Mouse (Mus musculus) lung, embryonic 16.5 days (tissue): Measurements from ENCODE around the gene Tet2. TPM values are rescaled to one million over a fixed set of nuclear protein-coding genes. Genes with fewer than 3 reads are reported as not detected.
A peak's percentile ranks its signal among the peaks of the same experiment; 100 is the strongest.
"Not testable (repeated sequence)": the region's sequence is repeated elsewhere in the genome, so short reads cannot be mapped to it uniquely, and the experiment has no call there.

Source experiments
- ATAC-seq: fragments of 200-750 bp; cut with Nextera tagmentation; 2 replicates; pipeline ENCODE4 v1.8.0; 2017; ENCODE audit warnings: low read depth, mild to moderate bottlenecking, moderate library complexity
- H3K27ac ChIP-seq: fragments of 300-500 bp; sonication (generic); 2 replicates; pipeline ENCODE4 v1.5.1; 2014; ENCODE audit warnings: mild to moderate bottlenecking, control low read depth, low read length
- H3K27me3 ChIP-seq: fragments of 300-500 bp; sonication (generic); 2 replicates; pipeline ENCODE4 v1.6.1; 2014; ENCODE audit warnings: low read depth, low read length, mixed read lengths; ENCODE audit not compliant: control insufficient read depth, insufficient read depth
- H3K36me3 ChIP-seq: fragments of 300-500 bp; sonication (generic); 2 replicates; pipeline ENCODE4 v1.6.1; 2014; ENCODE audit warnings: low read length; ENCODE audit not compliant: control insufficient read depth, insufficient read depth
- H3K4me1 ChIP-seq: fragments of 300-500 bp; sonication (generic); replicated peaks from 2 replicates; pipeline ENCODE4 v1.6.1; 2014; ENCODE audit warnings: low read length, mixed read lengths; ENCODE audit not compliant: control insufficient read depth, insufficient read depth
- H3K4me2 ChIP-seq: fragments of 300-500 bp; sonication (generic); 2 replicates; pipeline ENCODE4 v1.6.1; 2014; ENCODE audit warnings: low read depth, low read length, control low read depth
- H3K4me3 ChIP-seq: fragments of 300-500 bp; sonication (generic); 2 replicates; pipeline ENCODE4 v1.5.1; 2014; ENCODE audit warnings: mild to moderate bottlenecking, low read length, control low read depth
- H3K9ac ChIP-seq: fragments of 300-500 bp; sonication (generic); 2 replicates; pipeline ENCODE4 v1.6.1; 2014; ENCODE audit warnings: low read length, control low read depth
- H3K9me3 ChIP-seq: fragments of 300-500 bp; sonication (generic); 2 replicates; pipeline ENCODE4 v1.6.1; 2016; ENCODE audit warnings: low read length; ENCODE audit not compliant: control insufficient read depth
- WGBS: fragments of 180-500 bp; shearing (Covaris S2); extraction: QIAGEN DNeasy Blood & Tissue Kit; methylation state at CpG from one replicate; pipeline ENCODE4 v1.1.7; 2014; 5-methylcytosine and 5-hydroxymethylcytosine counted together
- polyA plus RNA-seq: library from polyadenylated mRNA; unstranded; fragments of >200 nt; fragmentation: Nextera tagmentation; extraction: Ambion mirVana; gene quantifications from 2 replicates; pipeline ENCODE4 v1.2.1, GENCODE M21; 2015

Gene Tet2
- polyA plus RNA-seq: 16.1 and 18.8 TPM in 2 replicates

DNA sequence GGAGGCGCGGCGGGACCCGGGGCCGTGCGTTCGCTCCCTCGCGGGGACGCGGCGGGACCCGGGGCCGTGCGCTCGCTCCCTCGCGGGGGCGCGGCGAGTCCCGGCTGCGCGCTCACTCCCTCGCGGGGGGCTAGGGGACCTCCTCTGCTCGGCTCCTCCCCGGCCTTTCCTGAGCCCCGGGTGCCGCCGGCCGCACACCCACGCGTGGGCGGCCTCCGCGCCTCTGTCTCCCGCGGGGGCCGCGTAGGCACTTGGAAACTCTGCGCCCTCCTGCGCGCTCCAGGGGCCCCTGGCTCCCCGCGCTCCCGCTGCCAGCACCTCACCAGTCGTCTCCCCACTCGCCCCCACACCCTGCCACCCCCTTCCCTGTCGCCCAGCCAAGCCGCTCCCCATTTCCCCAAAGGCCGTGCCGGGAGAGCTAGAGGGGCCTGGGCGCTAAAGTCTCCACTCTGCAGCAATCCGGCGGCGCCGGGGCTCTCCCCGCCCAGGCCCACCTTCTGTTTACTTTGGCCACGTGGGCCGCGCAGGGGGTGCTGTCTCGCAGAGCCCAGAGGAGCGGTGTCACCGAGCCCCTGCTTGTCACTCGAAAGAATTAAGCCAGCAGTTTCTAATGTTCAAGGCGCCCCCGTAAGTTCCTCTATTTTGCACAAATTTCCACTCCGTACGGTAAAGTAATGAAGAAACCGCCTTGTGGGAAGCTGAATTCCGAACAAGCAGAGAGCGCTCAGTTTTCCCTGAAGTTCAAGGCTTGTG, at the start of gene Tet2:
TSS of gene Tet2 (minus strand) at position 589 of the 753 bp plus-strand sequence.
- ATAC-seq: peak; percentile 76
- peak within 1 kb of the TSS; percentile 95 for H3K9ac ChIP-seq
- no peaks in the 10 kb centered on the region for H3K9me3 ChIP-seq
- peak within 1 kb of the TSS; percentile 79 for H3K4me2 ChIP-seq
- peak within 1 kb of the TSS; percentile 99 for H3K27ac ChIP-seq
- H3K4me3 ChIP-seq: peak within 1 kb of the TSS; percentile 82
- 1% methylated on average over 23 of the region's 73 CpGs for WGBS
- H3K4me1 ChIP-seq: peaks cover 14% of the 10 kb centered on the region; the same call in 1 of the 2 replicates
- no peaks in the 10 kb centered on the region for H3K27me3 ChIP-seq
- no peaks in the 10 kb centered on the region for H3K36me3 ChIP-seq

DNA sequence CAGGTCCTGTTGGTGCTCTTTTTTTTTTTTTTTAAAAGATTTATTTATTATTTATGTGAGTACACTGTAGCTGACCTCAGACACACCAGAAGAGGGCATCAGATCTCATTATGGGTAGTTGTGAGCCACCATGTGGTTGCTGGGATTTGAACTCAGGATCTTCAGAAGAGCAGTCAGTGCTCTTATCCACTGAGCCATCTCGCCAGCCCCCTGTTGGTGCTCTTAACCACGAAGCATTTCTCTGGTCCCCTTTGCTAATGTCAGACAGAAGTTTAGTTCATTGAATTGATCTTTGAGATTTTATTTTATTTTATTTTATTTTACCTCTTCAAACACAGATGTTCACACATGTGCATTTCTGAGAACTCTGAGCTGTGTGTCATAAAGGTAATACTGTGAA, 48.1 kb upstream of the Tet2 start:
- not testable (repeated sequence) for H3K27me3 ChIP-seq, H3K4me1 ChIP-seq, H3K9ac ChIP-seq, H3K9me3 ChIP-seq, H3K4me3 ChIP-seq, ATAC-seq, H3K27ac ChIP-seq, H3K36me3 ChIP-seq, H3K4me2 ChIP-seq
- WGBS: 86% methylated on average over 2 of the region's 2 CpGs

DNA sequence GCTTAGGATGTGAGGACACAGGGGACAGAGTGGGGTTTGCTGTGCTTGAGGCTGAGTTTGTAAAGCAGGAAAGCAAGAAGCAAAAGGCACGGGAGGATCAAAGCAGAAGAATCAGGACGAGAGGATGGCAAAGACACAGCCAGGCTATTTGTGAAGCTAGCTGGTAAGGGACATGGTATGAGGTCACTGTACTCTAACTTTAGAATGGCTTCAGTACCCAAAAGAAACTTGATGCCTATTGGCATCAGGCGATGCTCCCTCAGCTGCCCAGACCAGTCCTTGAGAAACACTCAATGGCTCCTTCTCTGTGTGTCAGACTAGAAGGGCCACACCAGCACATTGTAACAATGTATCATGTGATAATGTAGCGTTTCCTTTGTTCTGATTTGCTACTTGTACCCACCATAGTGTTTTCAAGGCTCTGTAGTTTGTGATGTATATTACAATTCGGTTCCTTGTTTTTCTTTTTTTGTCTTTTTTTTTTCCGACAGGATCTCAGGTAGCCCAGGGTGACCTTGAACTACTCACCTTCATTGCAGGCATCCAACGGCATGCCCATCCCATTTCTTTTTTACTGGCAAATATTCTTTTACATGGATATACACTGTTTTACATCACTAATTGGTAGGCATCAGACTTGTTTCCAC, 45.7 kb upstream of the Tet2 start:
- WGBS: 83% methylated on average over 7 of the region's 7 CpGs
- Histone ChIP-seq H3K4me3 (no peak overlapping the region), H3K9ac (no peak overlapping the region), H3K4me2 (no peak overlapping the region), H3K27me3 (no peaks in the 10 kb centered on the region), H3K36me3 (no peaks in the 10 kb centered on the region), H3K27ac (no peak overlapping the region), H3K4me1 (no peaks in the 10 kb centered on the region), H3K9me3 (no peaks in the 10 kb centered on the region)
- no peak for ATAC-seq

DNA sequence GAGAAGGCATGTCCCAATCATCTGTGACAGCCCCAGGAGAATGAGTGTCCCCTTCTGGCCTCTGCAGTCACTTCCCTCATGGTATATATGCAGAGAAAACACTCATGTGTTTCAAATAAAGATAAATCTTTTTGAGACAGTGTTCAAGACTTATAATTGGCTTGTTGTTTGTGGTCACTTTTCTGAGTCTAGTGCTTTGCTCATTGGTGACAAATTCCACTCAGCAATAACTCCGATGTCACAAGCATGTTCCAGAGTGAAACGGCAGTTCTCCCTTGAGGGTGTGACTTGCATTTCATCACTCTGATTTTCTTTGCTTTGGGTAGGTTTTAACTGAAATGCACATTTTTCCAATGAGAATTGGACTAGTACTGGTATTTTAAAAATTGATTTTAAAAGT, 40.1 kb upstream of the Tet2 start:
- Histone ChIP-seq H3K27me3 (no peaks in the 10 kb centered on the region), H3K9ac (no peak overlapping the region), H3K36me3 (no peaks in the 10 kb centered on the region), H3K4me2 (no peak overlapping the region), H3K4me3 (no peak overlapping the region), H3K27ac (no peak overlapping the region), H3K4me1 (no peaks in the 10 kb centered on the region), H3K9me3 (no peaks in the 10 kb centered on the region)
- 45% methylated on average over 2 of the region's 2 CpGs for WGBS
- no peak for ATAC-seq

DNA sequence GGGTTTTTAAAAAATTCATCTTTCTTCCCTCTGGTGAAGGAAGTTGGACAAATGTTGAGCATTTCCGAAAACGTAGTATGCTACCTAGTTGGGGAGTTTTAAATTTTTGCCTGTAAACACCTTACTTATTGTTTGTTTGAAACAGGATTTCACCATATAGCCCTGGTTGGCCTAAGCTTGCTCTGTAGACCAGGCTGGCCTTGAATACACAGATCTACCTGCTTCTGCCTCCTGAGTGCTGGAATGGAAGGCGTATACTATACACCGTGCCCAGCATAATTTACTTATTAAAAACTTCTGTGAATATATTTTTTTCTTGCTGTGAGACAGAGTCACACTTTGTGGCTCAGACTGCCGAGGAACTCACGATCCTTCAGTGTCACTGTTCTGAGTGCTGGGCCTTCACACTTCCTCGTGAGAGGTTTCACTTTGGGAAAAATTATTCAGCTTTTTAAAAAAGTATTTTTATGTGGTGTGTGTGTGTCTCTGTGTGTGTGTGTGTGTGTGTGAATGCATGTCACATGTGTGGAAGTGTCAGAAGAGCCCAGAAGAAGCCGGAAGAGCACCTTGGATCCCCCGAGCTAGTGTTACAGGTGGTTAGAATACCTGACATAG, 38.6 kb upstream of the Tet2 start:
- Histone ChIP-seq H3K27me3 (no peaks in the 10 kb centered on the region), H3K27ac (no peak overlapping the region), H3K4me3 (no peak overlapping the region), H3K9ac (no peak overlapping the region), H3K4me1 (no peaks in the 10 kb centered on the region), H3K36me3 (no peaks in the 10 kb centered on the region), H3K9me3 (no peaks in the 10 kb centered on the region), H3K4me2 (no peak overlapping the region)
- ATAC-seq: no peak
- WGBS: 78% methylated on average over 9 of the region's 9 CpGs

DNA sequence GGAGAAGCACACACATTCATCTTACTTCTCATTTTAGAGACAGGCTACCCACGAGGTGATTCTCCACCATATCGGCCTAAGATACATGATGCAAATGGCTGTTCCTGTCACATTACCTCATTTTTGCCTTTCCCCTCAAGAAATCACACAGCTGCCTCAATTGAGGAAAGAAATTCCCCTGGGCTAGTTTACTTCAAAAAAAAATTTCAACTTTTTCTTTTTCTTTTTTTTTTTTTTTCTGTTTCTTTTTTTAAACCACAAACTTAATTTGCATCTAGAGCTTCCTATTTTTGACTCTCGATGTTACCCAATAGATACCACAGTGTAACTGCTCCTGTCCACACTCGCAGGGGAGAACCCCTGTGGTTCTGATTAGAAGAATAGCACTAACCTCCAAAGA, 38.0 kb upstream of the Tet2 start:
- no peak overlapping the region for H3K4me3 ChIP-seq
- H3K27me3 ChIP-seq: no peaks in the 10 kb centered on the region
- H3K9ac ChIP-seq: no peak overlapping the region
- 74% methylated on average over 4 of the region's 4 CpGs for WGBS
- ATAC-seq: no peak
- no peaks in the 10 kb centered on the region for H3K4me1 ChIP-seq
- no peak overlapping the region for H3K27ac ChIP-seq
- no peaks in the 10 kb centered on the region for H3K36me3 ChIP-seq
- no peak overlapping the region for H3K4me2 ChIP-seq
- H3K9me3 ChIP-seq: no peaks in the 10 kb centered on the region

DNA sequence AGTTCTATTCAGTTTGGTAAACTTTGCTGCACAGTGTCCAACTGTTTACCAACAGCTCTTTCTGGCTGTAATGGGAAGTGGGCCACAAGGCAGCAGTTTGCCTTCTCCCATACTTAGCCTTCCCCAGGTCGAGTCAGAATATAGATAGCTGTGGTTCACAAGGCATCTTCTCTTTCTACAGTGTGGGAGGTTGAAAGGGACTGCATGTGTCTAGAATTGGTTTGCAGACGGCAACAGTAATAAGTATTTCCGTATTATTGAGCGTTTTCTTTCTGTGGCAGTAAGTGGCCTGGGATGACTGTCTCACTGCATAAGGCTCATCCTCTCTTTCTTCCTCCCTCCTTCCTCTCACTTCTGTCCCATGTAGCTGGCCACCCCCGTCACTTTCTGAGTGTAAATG, 37.2 kb upstream of the Tet2 start:
- ATAC-seq: no peak
- 75% methylated on average over 5 of the region's 5 CpGs for WGBS

DNA sequence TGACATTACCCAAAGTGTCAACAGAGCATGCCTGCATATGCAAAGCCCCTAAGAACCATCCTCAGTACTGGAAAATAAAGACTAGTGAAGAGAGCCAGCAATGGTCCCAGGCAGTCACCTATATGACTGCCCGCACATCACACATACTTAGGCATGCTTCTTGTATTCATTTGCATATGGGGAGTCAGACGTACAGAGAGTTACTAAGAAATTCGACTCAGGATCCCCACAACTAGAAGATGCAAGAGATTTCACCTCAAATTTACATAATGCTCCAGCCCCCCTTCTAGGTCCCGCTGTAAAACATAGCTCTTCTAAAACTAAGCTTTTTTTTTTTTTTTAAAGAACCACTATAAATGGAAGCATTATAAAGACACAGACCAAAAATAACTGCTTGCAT, 36.6 kb upstream of the Tet2 start:
- Histone ChIP-seq H3K4me3 (no peak overlapping the region), H3K27ac (no peak overlapping the region), H3K4me2 (no peak overlapping the region), H3K4me1 (no peaks in the 10 kb centered on the region), H3K36me3 (no peaks in the 10 kb centered on the region), H3K27me3 (no peaks in the 10 kb centered on the region), H3K9me3 (no peaks in the 10 kb centered on the region), H3K9ac (no peak overlapping the region)
- ATAC-seq: no peak
- WGBS: 63% methylated on average over 4 of the region's 4 CpGs

More for the DNA sequence above, 37.2 kb upstream of the Tet2 start:
- Histone ChIP-seq H3K36me3 (no peaks in the 10 kb centered on the region), H3K4me3 (no peak overlapping the region), H3K9ac (no peak overlapping the region), H3K9me3 (no peaks in the 10 kb centered on the region), H3K4me2 (no peak overlapping the region), H3K27ac (no peak overlapping the region), H3K4me1 (no peaks in the 10 kb centered on the region), H3K27me3 (no peaks in the 10 kb centered on the region)

DNA sequence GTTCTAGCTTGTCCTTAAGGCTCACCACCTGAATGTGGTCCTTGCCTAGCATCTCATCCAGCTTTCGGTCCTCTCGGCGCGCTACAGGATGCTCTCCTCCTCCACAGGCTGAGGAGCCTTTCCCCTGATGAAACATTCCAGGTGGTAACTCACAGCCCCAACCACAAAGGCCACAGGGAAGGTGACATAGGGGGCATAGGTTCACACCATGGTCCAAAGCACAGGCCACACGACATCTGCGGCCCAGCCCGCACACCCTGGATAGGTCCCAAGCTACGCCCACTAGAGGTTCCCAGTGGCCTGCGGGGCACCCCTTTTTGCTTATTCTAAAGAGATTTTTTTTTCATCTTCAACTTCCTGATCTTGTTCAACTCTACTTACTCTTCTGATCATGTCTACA, 34.7 kb upstream of the Tet2 start:
- H3K36me3 ChIP-seq: no peaks in the 10 kb centered on the region
- no peak overlapping the region for H3K9ac ChIP-seq
- no peaks in the 10 kb centered on the region for H3K9me3 ChIP-seq
- no peak overlapping the region for H3K27ac ChIP-seq
- no peak overlapping the region for H3K4me3 ChIP-seq
- no peak overlapping the region for H3K4me2 ChIP-seq
- WGBS: 89% methylated on average over 9 of the region's 9 CpGs
- no peaks in the 10 kb centered on the region for H3K4me1 ChIP-seq
- no peak for ATAC-seq
- H3K27me3 ChIP-seq: no peaks in the 10 kb centered on the region
